Mouse (Mus musculus) left cerebral cortex, adult 6 months (tissue): ENCODE measurements around the gene Pkhd1. TPM values are rescaled to one million over a fixed set of nuclear protein-coding genes. Genes with fewer than 3 reads are reported as not detected.

ENCODE experiments used
- long read RNA-seq, 2 experiments: library from polyadenylated mRNA; unstranded; transcript quantifications; one replicate each; pipeline ENCODE4 v2.0.0; 2019 to 2020
- polyA plus RNA-seq: library from polyadenylated mRNA; unstranded; fragments of <200 nt; fragmentation: Nextera tagmentation; gene quantifications from 2 replicates; pipeline ENCODE4 v1.2.3, GENCODE M21; 2021

Gene Pkhd1
- polyA plus RNA-seq, result not detected in 2 replicates
- long read RNA-seq, experiment 1, result 0 reads
- long read RNA-seq, experiment 2, partial matches to known transcripts, result 0 of 1 reads
- long read RNA-seq, experiment 2, other reads (novel, unspliced or antisense), result 1 of 1 reads

GRCm38 (mm10) chr1:20617849-20618530, at the start of gene Pkhd1:
Pkhd1 (minus strand) TSS chr1:20618064.

Other genes with a start within 250 kb of the Pkhd1 start
- gene Il17a, start 112.8 kb upstream of the Pkhd1 start, polyA plus RNA-seq, result not detected in 2 replicates
- gene Il17f, start 172.6 kb upstream of the Pkhd1 start, polyA plus RNA-seq, result not detected in 2 replicates
- gene Mcm3, start 202.2 kb upstream of the Pkhd1 start, polyA plus RNA-seq, result 3.0 and 3.4 TPM in 2 replicates